Mouse (Mus musculus) MEL (cell line): ENCODE measurements at regions not wholly inside any gene's neighbourhood (a gene's known extent, or its start where the extent isn't known, plus 50 kb on each side); places are given as distances from the start of the nearest gene placed in this dataset.

Experiments
- DNase-seq: peaks from one replicate; pipeline ENCODE4 v3.0.0; 2011; ENCODE audit warnings: low read depth, low spot score
- H3K27ac ChIP-seq: 2 replicates; pipeline ENCODE4 v1.5.1; 2012; ENCODE audit warnings: low read depth, mild to moderate bottlenecking, control low read depth, low read length, moderate library complexity; ENCODE audit not compliant: control insufficient read depth
- H3K27me3 ChIP-seq, 2 experiments: fragments of 150-350 bp in 1 of 2; sonication (generic) in 1 of 2; 2 replicates each; pipeline ENCODE4 v1.6.1; 2012; ENCODE audit warnings: low read length in 2 of 2, mild to moderate bottlenecking in 2 of 2, improper control_type of control experiment in 1 of 2, moderate library complexity in 1 of 2; ENCODE audit not compliant: insufficient read depth in 2 of 2, control insufficient read depth in 1 of 2
- H3K36me3 ChIP-seq, 2 experiments: 2 replicates each; pipeline ENCODE4 v1.6.1; 2012 to 2014; ENCODE audit warnings: low read length in 2 of 2, improper control_type of control experiment in 1 of 2, inconsistent platforms in 1 of 2, mild to moderate bottlenecking in 1 of 2; ENCODE audit not compliant: insufficient read depth in 2 of 2, control insufficient read depth in 1 of 2
- H3K4me1 ChIP-seq, 2 experiments: fragments of 150-350 bp in 1 of 2; sonication (generic) in 1 of 2; 2 replicates each; pipeline ENCODE4 v1.6.1; 2012; ENCODE audit warnings: low read length in 2 of 2, improper control_type of control experiment in 1 of 2, mild to moderate bottlenecking in 1 of 2; ENCODE audit not compliant: insufficient read depth in 2 of 2, control insufficient read depth in 1 of 2
- H3K4me3 ChIP-seq, 2 experiments: fragments of 150-350 bp in 1 of 2; sonication (generic) in 1 of 2; 2 replicates each; pipeline ENCODE4 v1.5.1; 2012; ENCODE audit warnings: low read depth in 2 of 2, low read length in 2 of 2, mild to moderate bottlenecking in 2 of 2, moderate library complexity in 2 of 2, control low read depth in 1 of 2, improper control_type of control experiment in 1 of 2; ENCODE audit not compliant: control insufficient read depth in 1 of 2, insufficient read depth in 1 of 2
- H3K79me2 ChIP-seq: 2 replicates; pipeline ENCODE4 v1.6.1; 2012; ENCODE audit warnings: mild to moderate bottlenecking, low read length, moderate library complexity; ENCODE audit not compliant: control insufficient read depth, poor library complexity, insufficient read depth
- H3K9ac ChIP-seq: 2 replicates; pipeline ENCODE4 v1.6.1; 2012; ENCODE audit warnings: low read depth, mild to moderate bottlenecking, control low read depth, low read length, moderate library complexity; ENCODE audit not compliant: control insufficient read depth, poor library complexity, severe bottlenecking
- H3K9me3 ChIP-seq: fragments of 150-350 bp; sonication (generic); replicated peaks from 2 replicates; pipeline ENCODE4 v1.6.1; 2012; ENCODE audit warnings: mild to moderate bottlenecking, low read length, improper control_type of control experiment, moderate library complexity; ENCODE audit not compliant: insufficient read depth
- CHD1 ChIP-seq: IDR thresholded peaks from 2 replicates; pipeline ENCODE4 v1.6.1; 2012; ENCODE audit warnings: low read depth, mild to moderate bottlenecking, inconsistent platforms, low read length, improper control_type of control experiment
- CHD2 ChIP-seq: IDR thresholded peaks from 2 replicates; pipeline ENCODE4 v1.6.1; 2011; ENCODE audit warnings: low read length, improper control_type of control experiment
- E2F4 ChIP-seq: IDR thresholded peaks from 2 replicates; pipeline ENCODE4 v1.6.1; 2011; ENCODE audit warnings: low read depth, low read length, improper control_type of control experiment, borderline replicate concordance
- ELF1 ChIP-seq: IDR thresholded peaks from 2 replicates; pipeline ENCODE4 v1.6.1; 2014; ENCODE audit warnings: low read depth, mild to moderate bottlenecking, inconsistent platforms, low read length, improper control_type of control experiment, moderate library complexity
- ETS1 ChIP-seq: IDR thresholded peaks from 2 replicates; pipeline ENCODE4 v1.6.1; 2012; ENCODE audit warnings: low read depth, mild to moderate bottlenecking, inconsistent platforms, low read length, improper control_type of control experiment, moderate library complexity
- JUND ChIP-seq: IDR thresholded peaks from 2 replicates; pipeline ENCODE4 v1.6.1; 2011; ENCODE audit warnings: low read depth, mild to moderate bottlenecking, improper control_type of control experiment, low read length
- KAT2A ChIP-seq: conservative IDR thresholded peaks from 2 replicates; pipeline ENCODE4 v1.6.1; 2012; ENCODE audit warnings: low read depth, low read length, improper control_type of control experiment, inconsistent platforms
- MAFK ChIP-seq: IDR thresholded peaks from 2 replicates; pipeline ENCODE4 v1.6.1; 2011; ENCODE audit warnings: low read depth, mild to moderate bottlenecking, low read length, improper control_type of control experiment, borderline replicate concordance
- MAX ChIP-seq: IDR thresholded peaks from 2 replicates; pipeline ENCODE4 v1.6.1; 2011; ENCODE audit warnings: low read length, improper control_type of control experiment
- MEF2A ChIP-seq: IDR thresholded peaks from 2 replicates; pipeline ENCODE4 v1.6.1; 2014; ENCODE audit warnings: low read depth, mild to moderate bottlenecking, inconsistent platforms, low read length, improper control_type of control experiment; ENCODE audit not compliant: poor library complexity, insufficient replicate concordance, severe bottlenecking; ENCODE audit errors: extremely low read depth
- MXI1 ChIP-seq: IDR thresholded peaks from 2 replicates; pipeline ENCODE4 v1.6.1; 2011; ENCODE audit warnings: mild to moderate bottlenecking, low read depth, low read length, improper control_type of control experiment
- MYB ChIP-seq: IDR thresholded peaks from 2 replicates; pipeline ENCODE4 v1.6.1; 2011; ENCODE audit warnings: mild to moderate bottlenecking, low read depth, low read length, improper control_type of control experiment
- MYC ChIP-seq: IDR thresholded peaks from 2 replicates; pipeline ENCODE4 v1.6.1; 2011; ENCODE audit warnings: low read depth, mild to moderate bottlenecking, low read length, improper control_type of control experiment, moderate library complexity
- NRF1 ChIP-seq: IDR thresholded peaks from 2 replicates; pipeline ENCODE4 v1.6.1; 2014; ENCODE audit warnings: low read depth, mild to moderate bottlenecking, inconsistent platforms, low read length, improper control_type of control experiment, moderate library complexity; ENCODE audit not compliant: poor library complexity, insufficient read depth, severe bottlenecking
- POLR2AphosphoS5 ChIP-seq: IDR thresholded peaks from 2 replicates; pipeline ENCODE4 v1.6.1; 2012; ENCODE audit warnings: low read depth, borderline replicate concordance, mild to moderate bottlenecking, inconsistent platforms, low read length, moderate library complexity, mixed read lengths
- TAL1 ChIP-seq: IDR thresholded peaks from 2 replicates; pipeline ENCODE4 v1.6.1; 2012; ENCODE audit warnings: mild to moderate bottlenecking, inconsistent platforms, low read length, moderate library complexity, mixed read lengths
- TBP ChIP-seq: IDR thresholded peaks from 2 replicates; pipeline ENCODE4 v1.8.0; 2011; ENCODE audit warnings: low read depth, low read length, improper control_type of control experiment
- TCF12 ChIP-seq: IDR thresholded peaks from 2 replicates; pipeline ENCODE4 v1.6.1; 2014; ENCODE audit warnings: low read depth, mild to moderate bottlenecking, inconsistent platforms, low read length, improper control_type of control experiment, moderate library complexity
- USF1 ChIP-seq: IDR thresholded peaks from 2 replicates; pipeline ENCODE4 v1.6.1; 2014; ENCODE audit warnings: low read depth, mild to moderate bottlenecking, inconsistent platforms, low read length, improper control_type of control experiment, moderate library complexity
- ZC3H11A ChIP-seq: IDR thresholded peaks from 2 replicates; pipeline ENCODE4 v1.6.1; 2012; ENCODE audit warnings: low read depth, mild to moderate bottlenecking, inconsistent platforms, low read length, improper control_type of control experiment
- ZMIZ1 ChIP-seq: IDR thresholded peaks from 2 replicates; pipeline ENCODE4 v1.6.1; 2012; ENCODE audit warnings: low read depth, mild to moderate bottlenecking, inconsistent platforms, low read length, improper control_type of control experiment, moderate library complexity
- ZNF384 ChIP-seq: IDR thresholded peaks from 2 replicates; pipeline ENCODE4 v1.6.1; 2012; ENCODE audit warnings: low read depth, mild to moderate bottlenecking, inconsistent platforms, low read length, improper control_type of control experiment

DNA sequence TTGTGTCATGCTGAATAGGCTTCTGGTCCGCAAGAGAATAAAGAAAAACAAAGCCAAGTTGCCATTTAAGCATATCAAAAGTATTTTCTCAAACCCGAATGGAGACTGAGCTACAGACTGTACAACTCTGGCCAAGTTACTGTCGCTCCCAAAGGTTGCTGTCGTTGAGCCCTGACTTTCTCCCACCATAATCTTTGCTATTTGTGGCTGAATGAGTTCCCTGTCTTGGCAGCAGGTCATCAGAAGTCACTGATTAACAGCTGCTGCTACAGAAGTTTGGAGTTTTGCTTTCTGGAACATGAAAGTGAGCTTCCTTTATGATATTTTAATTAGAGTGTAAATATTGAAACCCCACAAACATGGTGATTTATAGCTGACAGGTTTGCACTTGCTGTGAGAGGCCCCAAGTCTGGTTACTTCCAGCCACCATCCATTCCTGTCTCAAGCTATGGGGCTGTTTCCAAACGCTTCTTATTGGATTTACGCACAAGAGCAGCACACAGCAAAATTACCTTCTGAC, 419.2 kb upstream of the Etaa1 start:
- no peaks in the 10 kb centered on the region for H3K9me3 ChIP-seq
- H3K79me2 ChIP-seq: no peaks in the 10 kb centered on the region
- no peaks in the 10 kb centered on the region for H3K36me3 ChIP-seq
- no peak overlapping the region for H3K9ac ChIP-seq
- no peak overlapping the region for H3K27ac ChIP-seq
- H3K27me3 ChIP-seq: no peaks in the 10 kb centered on the region
- TF ChIP-seq USF1 (no peak), TCF12 (no peak), E2F4 (no peak), ETS1 (no peak), ZNF384 (no peak), JUND (no peak), POLR2AphosphoS5 (no peak), CHD1 (no peak), MAFK (no peak), ZC3H11A (no peak), NRF1 (no peak), MAX (no peak), KAT2A (no peak), MEF2A (no peak)
- no peak overlapping the region for H3K4me3 ChIP-seq
- H3K4me1 ChIP-seq: no peaks in the 10 kb centered on the region
- DNase-seq: no peak

DNA sequence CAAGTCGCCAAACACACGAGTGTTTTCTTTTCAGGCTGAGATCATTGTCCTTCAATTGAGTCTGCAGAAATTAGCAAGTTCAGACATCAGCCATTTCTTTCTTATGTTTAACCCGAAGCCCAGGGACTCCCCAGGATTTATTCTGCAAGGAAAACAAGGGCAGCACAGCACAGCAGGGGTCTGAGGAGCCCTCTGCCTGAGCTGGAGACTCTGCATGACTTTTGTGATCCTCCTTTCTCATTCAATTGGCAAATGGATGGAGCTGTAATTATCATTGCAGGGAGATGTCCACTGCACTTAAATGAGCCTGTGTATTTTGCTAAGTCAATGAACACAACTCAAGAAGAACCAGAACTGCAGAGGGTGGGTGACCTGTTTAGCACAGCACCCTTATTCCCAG, 417.6 kb upstream of the Etaa1 start:
- no peak for TF ChIP-seq TAL1
- no peak for TF ChIP-seq ZMIZ1
- TF ChIP-seq ZC3H11A: no peak
- TF ChIP-seq MYC: no peak
- no peak for TF ChIP-seq ZNF384
- TF ChIP-seq TBP: no peak
- TF ChIP-seq USF1: no peak
- TF ChIP-seq MXI1: no peak
- TF ChIP-seq CHD2: no peak
- TF ChIP-seq MYB: no peak
- TF ChIP-seq ELF1: no peak
- TF ChIP-seq MAX: no peak
- Histone ChIP-seq H3K27ac (no peak overlapping the region), H3K4me3 (no peak overlapping the region), H3K79me2 (no peaks in the 10 kb centered on the region), H3K27me3 (no peaks in the 10 kb centered on the region), H3K9ac (no peak overlapping the region), H3K4me1 (no peaks in the 10 kb centered on the region), H3K9me3 (no peaks in the 10 kb centered on the region), H3K36me3 (no peaks in the 10 kb centered on the region)
- no peak for DNase-seq
